Mouse (Mus musculus): ENCODE results near the gene Tmem253. TPM values are rescaled to one million over a fixed set of nuclear protein-coding genes. Genes with fewer than 3 reads are reported as not detected.

Tmem253 gene
- polyA plus RNA-seq (2017; shearing (Covaris generic)): 0.31 TPM

GRCm38 (mm10) chr14:52015445-52016100 is at the start of gene Tmem253:
Gene Tmem253 (plus strand): TSS chr14:52015658.

GRCm38 (mm10) chr14:51984247-51985231 is 30.9 kb upstream of the Tmem253 start, which contains the start of gene Arhgef40:
Gene Arhgef40 (plus strand): TSS chr14:51984719.

GRCm38 (mm10) chr14:52020486-52021137 is 5.2 kb downstream of the Tmem253 start, which contains the start of gene Zfp219:
Gene Zfp219 (minus strand): TSS chr14:52020733.

GRCm38 (mm10) chr14:52042359-52042758 is 26.9 kb downstream of the Tmem253 start, which contains the start of gene Olfr221:
Gene Olfr221 (minus strand): TSS chr14:52042459.

Other genes starting within 250 kb of the Tmem253 start
- not detected for gene Ang4, start 242.1 kb upstream of the Tmem253 start, polyA plus RNA-seq (2017; shearing (Covaris generic))
- gene AY358078, start 215.6 kb upstream of the Tmem253 start, polyA plus RNA-seq (2017; shearing (Covaris generic)): not detected
- not detected for gene Ear6, start 162.0 kb upstream of the Tmem253 start, polyA plus RNA-seq (2017; shearing (Covaris generic))
- 102 TPM for gene Mettl17, start 130.8 kb upstream of the Tmem253 start, polyA plus RNA-seq (2017; shearing (Covaris generic))
- gene Slc39a2, start 122.8 kb upstream of the Tmem253 start, polyA plus RNA-seq (2017; shearing (Covaris generic)): 0.59 TPM
- gene Ndrg2, start 101.5 kb upstream of the Tmem253 start, polyA plus RNA-seq (2017; shearing (Covaris generic)): 49.6 TPM
- not detected for gene Tppp2, start 97.2 kb upstream of the Tmem253 start, polyA plus RNA-seq (2017; shearing (Covaris generic))
- not detected for gene Rnase13, start 92.9 kb upstream of the Tmem253 start, polyA plus RNA-seq (2017; shearing (Covaris generic))
- gene Arhgef40, start 30.9 kb upstream of the Tmem253 start, polyA plus RNA-seq (2017; shearing (Covaris generic)): 0.54 TPM
- gene Zfp219, start 5.1 kb downstream of the Tmem253 start, polyA plus RNA-seq (2017; shearing (Covaris generic)): 7.8 TPM
- not detected for gene Olfr221, start 26.8 kb downstream of the Tmem253 start, polyA plus RNA-seq (2017; shearing (Covaris generic))
- gene Hnrnpc, start 88.4 kb downstream of the Tmem253 start, polyA plus RNA-seq (2017; shearing (Covaris generic)): 631 TPM
- 6.1 TPM for gene Rpgrip1, start 95.0 kb downstream of the Tmem253 start, polyA plus RNA-seq (2017; shearing (Covaris generic))
- 30.1 TPM for gene Supt16, start 181.8 kb downstream of the Tmem253 start, polyA plus RNA-seq (2017; shearing (Covaris generic))
- gene Chd8, start 242.1 kb downstream of the Tmem253 start, polyA plus RNA-seq (2017; shearing (Covaris generic)): 51.7 TPM